Mouse (Mus musculus) liver, postnatal 0 days (tissue): Measurements from ENCODE around the gene Rhox3h.
"Not testable (repeated sequence)": the region's sequence is repeated elsewhere in the genome, so short reads cannot be mapped to it uniquely, and the experiment has no call there.

ENCODE experiments used
- CTCF ChIP-seq: sonication (generic); IDR thresholded peaks from 2 replicates; pipeline ENCODE4 v1.5.1; 2016; ENCODE audit warnings: antibody characterized with exemption, low read depth
- EP300 ChIP-seq: IDR thresholded peaks from 2 replicates; pipeline ENCODE4 v1.6.1; 2016; ENCODE audit warnings: antibody characterized with exemption, low read depth, mild to moderate bottlenecking

GRCm38 (mm10) chrX:37668664-37669063 lies at the start of gene Rhox3h:
- TF ChIP-seq CTCF, EP300: not testable (repeated sequence)
